Mouse (Mus musculus) liver, adult 2 months (tissue): ENCODE results near the gene Helz. TPM values are rescaled to one million over a fixed set of nuclear protein-coding genes. Genes with fewer than 3 reads are reported as not detected.

ENCODE experiments used
- DNase-seq: peaks from one replicate; pipeline ENCODE4 v3.0.0-alpha.2; 2011; ENCODE audit warnings: low read depth, low spot score; ENCODE audit errors: extremely low read depth
- H3K27ac ChIP-seq: fragments of 200-500 bp; replicated peaks from 2 replicates; pipeline ENCODE4 v1.5.1; 2012; ENCODE audit warnings: low read depth, mild to moderate bottlenecking, control low read depth, inconsistent platforms, low read length; ENCODE audit not compliant: insufficient read depth
- H3K27me3 ChIP-seq: fragments of 200-500 bp; 2 replicates; pipeline ENCODE4 v1.6.1; 2012; ENCODE audit warnings: mild to moderate bottlenecking, moderate library complexity, low read length, inconsistent platforms; ENCODE audit not compliant: control insufficient read depth, insufficient read depth
- H3K36me3 ChIP-seq: fragments of 200-500 bp; 2 replicates; pipeline ENCODE4 v1.6.1; 2012; ENCODE audit warnings: low read length, inconsistent platforms; ENCODE audit not compliant: control insufficient read depth, insufficient read depth
- H3K4me1 ChIP-seq: fragments of 200-500 bp; 2 replicates; pipeline ENCODE4 v1.6.1; 2011; ENCODE audit warnings: low read length; ENCODE audit not compliant: control insufficient read depth, insufficient read depth
- H3K4me3 ChIP-seq: fragments of 200-500 bp; 2 replicates; pipeline ENCODE4 v1.5.1; 2011; ENCODE audit warnings: low read depth, mild to moderate bottlenecking, control low read depth, low read length, moderate library complexity; ENCODE audit not compliant: insufficient read depth
- H3K79me2 ChIP-seq: fragments of 200-500 bp; 2 replicates; pipeline ENCODE4 v1.6.1; 2012; ENCODE audit warnings: inconsistent platforms, mild to moderate bottlenecking, low read length, moderate library complexity; ENCODE audit not compliant: control insufficient read depth, insufficient read depth
- H3K9ac ChIP-seq: fragments of 200-500 bp; 2 replicates; pipeline ENCODE4 v1.6.1; 2012; ENCODE audit warnings: low read depth, mild to moderate bottlenecking, control low read depth, inconsistent platforms, low read length
- CTCF ChIP-seq: fragments of 200-500 bp; IDR thresholded peaks from 2 replicates; pipeline ENCODE4 v1.5.1; 2011; ENCODE audit warnings: low read depth, low read length, control low read depth
- POLR2A ChIP-seq: fragments of 200-500 bp; IDR thresholded peaks from 2 replicates; pipeline ENCODE4 v1.6.1; 2011; ENCODE audit warnings: low read length, control low read depth; ENCODE audit not compliant: insufficient read depth; ENCODE audit errors: extremely low read depth
- WGBS: fragments of 180-500 bp; shearing (Covaris S2); methylation state at CpG from one replicate; pipeline ENCODE4 v1.1.7; 2018; 5-methylcytosine and 5-hydroxymethylcytosine counted together
- polyA plus RNA-seq: library from polyadenylated mRNA; depleted of rRNA; stranded (reverse); fragments of >200 nt; gene quantifications from 2 replicates; pipeline ENCODE4 v1.2.3, GENCODE M21; 2012
- total RNA-seq: library from RNA; depleted of rRNA; stranded (reverse); fragments of >200 nt; gene quantifications from 2 replicates; pipeline ENCODE4 v1.2.3, GENCODE M21; 2014

Gene Helz
- total and polyA plus RNA-seq, 2 experiments: 5.3 to 6.4 TPM

- WGBS: 88% methylated on average over 3 of the region's 3 CpGs
- TF ChIP-seq CTCF: no peak
- no peak for TF ChIP-seq POLR2A
- Histone ChIP-seq H3K4me1 (no peaks in the 10 kb centered on the region), H3K27me3 (no peaks in the 10 kb centered on the region), H3K79me2 (no peaks in the 10 kb centered on the region), H3K36me3 (peaks cover 18% of the 10 kb centered on the region; the same call in 1 of the 2 replicates), H3K4me3 (no peak overlapping the region), H3K9ac (no peak overlapping the region), H3K27ac (no peak overlapping the region)
- no peak for DNase-seq
Measured at GRCm38 (mm10) chr11:107647330-107647729, 99.6 kb downstream of the Helz start.

GRCm38 (mm10) chr11:107648668-107649067, 100.9 kb downstream of the Helz start:
- Histone ChIP-seq H3K4me1 (no peaks in the 10 kb centered on the region), H3K27me3 (no peaks in the 10 kb centered on the region), H3K27ac (no peak overlapping the region), H3K4me3 (no peak overlapping the region), H3K79me2 (no peaks in the 10 kb centered on the region), H3K36me3 (peaks cover 13% of the 10 kb centered on the region; the same call in 1 of the 2 replicates), H3K9ac (no peak overlapping the region)
- DNase-seq: peak; percentile 7
- WGBS: 62% methylated on average over 4 of the region's 4 CpGs
- TF ChIP-seq POLR2A (no peak), CTCF (no peak)

- Histone ChIP-seq H3K27ac (no peak overlapping the region), H3K4me3 (no peak overlapping the region), H3K9ac (no peak overlapping the region), H3K4me1 (no peaks in the 10 kb centered on the region), H3K79me2 (no peaks in the 10 kb centered on the region), H3K36me3 (peaks cover 12% of the 10 kb centered on the region; the same call in 1 of the 2 replicates), H3K27me3 (no peaks in the 10 kb centered on the region)
- 96% methylated on average over 14 of the region's 14 CpGs for WGBS
- TF ChIP-seq CTCF: no peak
- no peak for TF ChIP-seq POLR2A
- DNase-seq: no peak
Measured at GRCm38 (mm10) chr11:107649458-107649857, 101.7 kb downstream of the Helz start.

GRCm38 (mm10) chr11:107650422-107651051, 102.8 kb downstream of the Helz start:
- Histone ChIP-seq H3K4me1 (no peaks in the 10 kb centered on the region), H3K27ac (no peak overlapping the region), H3K79me2 (no peaks in the 10 kb centered on the region), H3K4me3 (no peak overlapping the region), H3K36me3 (peaks cover 12% of the 10 kb centered on the region; the same call in 1 of the 2 replicates), H3K27me3 (no peaks in the 10 kb centered on the region), H3K9ac (no peak overlapping the region)
- no peak for DNase-seq
- 88% methylated on average over 6 of the region's 6 CpGs for WGBS
- TF ChIP-seq POLR2A (no peak), CTCF (no peak)

- H3K4me3 ChIP-seq: no peak overlapping the region
- H3K79me2 ChIP-seq: no peaks in the 10 kb centered on the region
- TF ChIP-seq POLR2A (no peak), CTCF (no peak)
- no peak overlapping the region for H3K9ac ChIP-seq
- peaks cover 16% of the 10 kb centered on the region; the same call in 1 of the 2 replicates for H3K36me3 ChIP-seq
- DNase-seq: peak; percentile 4
- no peaks in the 10 kb centered on the region for H3K4me1 ChIP-seq
- H3K27ac ChIP-seq: no peak overlapping the region
- 77% methylated on average over 7 of the region's 7 CpGs for WGBS
- H3K27me3 ChIP-seq: no peaks in the 10 kb centered on the region
Measured at GRCm38 (mm10) chr11:107651391-107651790, 103.7 kb downstream of the Helz start.

- H3K27me3 ChIP-seq: no peaks in the 10 kb centered on the region
- H3K27ac ChIP-seq: no peak overlapping the region
- no peak overlapping the region for H3K4me3 ChIP-seq
- H3K4me1 ChIP-seq: no peaks in the 10 kb centered on the region
- no peaks in the 10 kb centered on the region for H3K79me2 ChIP-seq
- 86% methylated on average over 8 of the region's 8 CpGs for WGBS
- DNase-seq: no peak
- H3K36me3 ChIP-seq: peaks cover 16% of the 10 kb centered on the region
- TF ChIP-seq CTCF (no peak), POLR2A (no peak)
- H3K9ac ChIP-seq: no peak overlapping the region
Measured at GRCm38 (mm10) chr11:107652137-107652536, 104.4 kb downstream of the Helz start.
